Mouse (Mus musculus): ENCODE data around the gene Lrrc66.

- TF ChIP-seq POLR2A (IDR thresholded peaks at IDR 0.05; ENCODE audit: low read depth, low read length): no peak
- TF ChIP-seq CTCF (IDR thresholded peaks at IDR 0.05; ENCODE audit: borderline replicate concordance, insufficient read depth, low read length): no peak
Observed at GRCm38 (mm10) chr5:73615211-73615610, 17.1 kb downstream of the Lrrc66 start.
